Mouse (Mus musculus): ENCODE results near the gene Aip. TPM values are rescaled to one million over a fixed set of nuclear protein-coding genes. Genes with fewer than 3 reads are reported as not detected.
"Not testable (repeated sequence)": the region's sequence is repeated elsewhere in the genome, so short reads cannot be mapped to it uniquely, and the experiment has no call there.

Aip gene
- total RNA-seq, 2 experiments from 2014 or later = 118 to 125 TPM

DNA sequence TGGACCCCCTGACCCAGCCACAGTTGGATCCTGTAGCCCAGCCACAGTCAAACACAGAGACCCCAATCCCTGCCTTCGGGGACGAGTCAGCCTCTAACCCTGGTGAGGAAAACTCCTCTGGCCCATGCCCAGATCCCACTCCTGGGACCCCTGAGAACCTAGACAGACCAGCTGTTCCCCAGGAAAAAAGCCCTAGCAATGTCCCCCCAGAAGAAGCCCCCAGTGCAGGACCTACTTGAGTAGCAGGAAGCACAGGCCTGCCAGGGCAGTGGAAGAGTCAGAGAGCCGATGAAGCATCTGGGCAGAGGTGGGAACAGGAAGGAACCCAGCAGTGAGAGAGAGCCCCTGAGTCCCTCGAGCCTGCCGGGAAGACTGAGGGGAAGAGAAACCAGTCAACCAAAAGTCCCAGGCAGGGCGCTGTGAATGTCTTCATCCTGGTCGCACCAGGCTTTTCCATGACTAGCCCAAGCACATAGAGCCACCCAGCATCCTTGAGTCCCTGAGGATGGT lies 18.2 kb upstream of the Aip start, which contains the start of gene Cabp4:
Gene Cabp4 (minus strand): TSS at position 275 of the 510 bp plus-strand sequence.
- Histone ChIP-seq H3K27ac (no peak within 1 kb of the TSS), H3K4me3 (no peak within 1 kb of the TSS)
- intact Hi-C loops (cut with DNase I) = no loop called here
- TF ChIP-seq CTCF (IDR thresholded peaks at IDR 0.05) = no peak
- no peak for DNase-seq (ENCODE audit: extremely low spot score in 1 of 2, low spot score in 2 of 2)

DNA sequence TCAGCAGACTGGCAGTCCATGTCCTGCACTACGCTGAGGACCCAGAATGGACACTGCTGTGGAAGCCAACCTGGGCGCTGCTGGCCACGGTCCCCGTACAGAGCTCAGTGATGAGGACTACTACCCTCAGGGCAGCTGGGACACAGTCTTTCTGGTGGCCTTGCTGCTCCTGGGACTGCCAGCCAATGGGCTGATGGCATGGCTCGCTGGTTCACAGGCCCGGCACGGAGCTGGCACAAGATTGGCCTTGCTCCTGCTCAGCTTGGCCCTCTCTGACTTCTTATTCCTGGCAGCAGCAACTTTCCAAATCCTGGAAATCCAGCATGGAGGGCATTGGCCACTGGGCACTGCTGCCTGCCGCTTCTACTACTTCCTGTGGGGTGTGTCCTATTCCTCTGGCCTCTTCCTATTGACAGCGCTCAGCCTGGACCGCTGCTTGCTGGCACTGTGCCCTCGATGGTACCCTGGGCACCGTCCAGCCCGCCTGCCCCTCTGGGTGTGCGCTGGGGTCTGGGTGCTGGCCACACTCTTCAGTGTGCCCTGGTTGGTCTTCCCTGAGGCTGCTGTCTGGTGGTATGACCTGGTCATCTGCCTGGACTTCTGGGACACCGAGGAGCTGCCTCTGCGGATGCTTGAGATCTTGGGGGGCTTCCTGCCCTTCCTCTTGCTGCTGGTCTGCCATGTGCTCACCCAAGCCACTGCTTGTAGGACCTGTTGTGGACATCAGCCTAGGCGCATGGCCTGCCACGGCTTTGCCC lies 16.9 kb upstream of the Aip start:
- TF ChIP-seq CTCF (IDR thresholded peaks at IDR 0.05) = no peak
- DNase-seq (ENCODE audit: extremely low spot score in 1 of 2, low spot score in 2 of 2) = no peak
- Histone ChIP-seq H3K27ac (no peak overlapping the region), H3K4me3 (no peak overlapping the region)
- intact Hi-C loops (cut with DNase I) = no loop called here

DNA sequence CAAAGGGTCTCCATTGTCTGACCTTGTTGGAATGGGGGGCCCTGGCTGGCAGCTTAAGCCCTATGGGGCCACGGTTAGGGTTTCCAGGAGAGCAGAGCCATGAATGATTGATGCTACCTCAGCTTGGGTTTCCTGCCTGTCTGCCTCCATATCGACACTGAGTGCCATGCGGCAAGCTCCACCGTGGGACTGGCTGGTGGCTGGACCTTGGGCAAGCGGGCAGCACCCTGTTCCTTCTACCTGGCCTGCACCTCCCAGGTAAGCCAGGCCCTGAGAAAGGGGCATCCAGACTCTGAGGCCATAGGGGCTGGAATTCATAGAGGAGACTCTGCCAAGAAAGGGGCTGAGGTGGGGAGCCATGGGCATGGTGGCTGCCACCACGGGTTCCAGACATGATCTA lies 14.5 kb upstream of the Aip start:
- Histone ChIP-seq H3K4me3 (no peak overlapping the region), H3K27ac (no peak overlapping the region)
- intact Hi-C loops (cut with DNase I) = no loop called here
- no peak for DNase-seq (ENCODE audit: extremely low spot score in 1 of 2, low spot score in 2 of 2)
- TF ChIP-seq CTCF (IDR thresholded peaks at IDR 0.05) = no peak

- no peak within 1 kb of the TSS for H3K27ac ChIP-seq
- H3K4me3 ChIP-seq = no peak within 1 kb of the TSS
- intact Hi-C loops (cut with DNase I) = loop anchor here (5.0 kb wide), 1 partner anchor 122 kb away; no protein-coding TSS in a partner anchor
- DNase-seq (ENCODE audit: extremely low spot score in 1 of 2, low spot score in 2 of 2) = no peak
- no peak for TF ChIP-seq CTCF (IDR thresholded peaks at IDR 0.05)
Measured at GRCm38 (mm10) chr19:4139446-4139845, 13.8 kb upstream of the Aip start, which contains the start of gene Gpr152. Gene Gpr152 (plus strand): TSS chr19:4139787.

- Histone ChIP-seq H3K27ac (no peak overlapping the region), H3K4me3 (no peak overlapping the region)
- intact Hi-C loops (cut with DNase I) = loop anchor here (5.0 kb wide), 1 partner anchor 121 kb away; no protein-coding TSS in a partner anchor
- DNase-seq (ENCODE audit: extremely low spot score in 1 of 2, low spot score in 2 of 2) = no peak
- TF ChIP-seq CTCF (IDR thresholded peaks at IDR 0.05) = no peak
Measured at GRCm38 (mm10) chr19:4137913-4138312, 12.3 kb upstream of the Aip start.

DNA sequence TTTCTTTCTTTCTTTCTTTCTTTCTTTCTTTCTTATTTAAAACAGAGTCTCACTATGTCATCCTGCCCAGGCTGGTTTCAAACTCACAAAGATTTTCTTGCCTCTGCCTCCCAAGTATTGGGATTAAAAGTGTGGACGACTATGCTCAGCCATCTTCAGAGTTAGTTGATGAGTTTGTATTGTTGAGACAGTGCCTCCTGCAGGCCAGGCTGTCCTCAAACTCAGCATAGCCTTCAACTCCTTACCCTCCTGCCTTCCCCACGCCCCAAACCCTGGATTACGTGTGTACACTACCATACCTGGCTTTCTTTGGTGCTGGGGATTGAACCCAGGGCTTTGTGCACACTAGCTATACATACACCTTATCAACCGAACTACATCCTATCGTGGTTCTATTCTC lies 10.8 kb upstream of the Aip start:
- H3K27ac ChIP-seq = no peak overlapping the region
- DNase-seq (ENCODE audit: extremely low spot score in 1 of 2, low spot score in 2 of 2) = no peak
- intact Hi-C loops (cut with DNase I) = loop anchor here (5.0 kb wide), 1 partner anchor 119 kb away; no protein-coding TSS in a partner anchor
- H3K4me3 ChIP-seq = no peak overlapping the region
- TF ChIP-seq CTCF (IDR thresholded peaks at IDR 0.05) = no peak

DNA sequence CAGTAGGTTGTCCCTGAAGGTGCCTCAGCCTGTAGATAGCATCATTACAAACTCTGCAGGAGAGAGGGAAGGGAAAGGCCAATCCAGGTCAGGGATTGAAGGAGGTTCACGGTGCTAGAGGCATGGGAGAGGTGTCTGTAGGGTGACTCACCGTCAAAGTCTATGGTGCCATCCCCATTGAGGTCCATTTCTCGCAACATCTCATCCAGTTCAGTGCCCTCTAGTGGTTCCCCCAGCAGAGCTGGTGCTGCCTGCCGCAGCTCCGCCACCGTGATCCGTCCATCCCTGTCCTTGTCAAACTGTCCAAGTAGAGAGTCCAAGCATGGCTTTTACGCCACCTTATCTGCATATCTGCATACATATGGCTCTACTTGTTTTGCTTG lies 10.3 kb upstream of the Aip start:
- not testable (repeated sequence) for H3K27ac ChIP-seq; DNase-seq (ENCODE audit: extremely low spot score in 1 of 2, low spot score in 2 of 2); H3K4me3 ChIP-seq
- peak; percentile 54; the same call in 1 of the 2 replicates for TF ChIP-seq CTCF (IDR thresholded peaks at IDR 0.05)
- intact Hi-C loops (cut with DNase I) = loop anchor here (5.0 kb wide), 1 partner anchor 119 kb away; no protein-coding TSS in a partner anchor

DNA sequence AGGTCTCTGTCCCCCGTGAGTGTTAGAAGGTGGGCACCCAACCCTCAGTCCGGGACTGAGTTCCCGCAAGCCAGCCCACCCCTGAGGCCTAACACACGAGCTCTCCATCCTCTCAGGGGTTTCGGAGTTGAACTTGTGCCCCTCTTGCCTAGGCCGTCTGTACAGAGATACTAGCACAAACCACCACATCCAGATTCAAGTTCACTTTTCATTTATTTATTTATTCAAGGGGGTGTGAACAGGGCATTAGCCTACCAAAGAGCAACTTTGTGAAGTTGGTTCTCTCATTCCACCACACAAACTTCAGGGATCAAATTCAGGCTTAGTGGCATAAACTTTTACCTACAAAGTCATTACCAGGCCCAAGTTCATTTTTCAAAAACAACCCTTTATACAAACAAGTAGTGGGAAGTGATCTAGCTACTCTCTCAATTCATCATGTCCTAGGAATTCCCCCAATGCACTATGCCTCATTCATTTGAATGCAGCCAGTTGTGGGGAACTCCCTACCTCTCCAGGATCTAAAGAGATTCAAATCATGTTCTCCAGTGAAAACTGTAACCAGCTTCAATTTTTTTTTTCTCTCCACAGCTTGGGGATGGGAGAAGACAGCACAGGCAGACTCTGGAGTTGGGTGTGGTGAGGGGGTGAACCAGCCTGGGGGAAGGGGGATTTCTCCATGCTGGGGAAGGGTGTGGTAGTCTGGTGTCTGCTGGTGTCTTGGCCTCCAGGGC lies 9.7 kb upstream of the Aip start:
- intact Hi-C loops (cut with DNase I) = loop anchor here (5.0 kb wide), 1 partner anchor 118 kb away; no protein-coding TSS in a partner anchor
- H3K27ac ChIP-seq; DNase-seq (ENCODE audit: extremely low spot score in 1 of 2, low spot score in 2 of 2); H3K4me3 ChIP-seq: not testable (repeated sequence)

DNA sequence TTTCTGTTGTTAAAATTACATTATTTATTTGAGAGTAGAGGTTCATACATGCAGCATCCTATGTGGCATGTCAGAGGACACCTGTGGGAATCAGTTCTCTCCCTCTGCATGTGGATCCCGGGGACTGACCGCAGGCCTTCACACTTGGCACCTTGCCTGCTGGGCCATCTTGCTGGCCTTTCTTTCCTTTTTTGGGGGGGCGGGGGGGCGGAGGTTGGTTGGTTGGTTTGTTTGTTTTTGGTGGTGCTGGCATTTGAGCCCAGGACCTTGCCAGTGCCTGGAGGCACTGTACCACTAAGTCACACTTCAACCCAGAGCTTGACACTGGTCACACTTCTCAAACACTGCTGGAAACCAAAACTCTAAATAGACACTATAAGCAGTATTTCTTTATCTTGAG lies 8.7 kb upstream of the Aip start:
- Histone ChIP-seq H3K27ac (no peak overlapping the region), H3K4me3 (no peak overlapping the region)
- no peak for TF ChIP-seq CTCF (IDR thresholded peaks at IDR 0.05)
- no peak for DNase-seq (ENCODE audit: extremely low spot score in 1 of 2, low spot score in 2 of 2)
- intact Hi-C loops (cut with DNase I) = no loop called here

DNA sequence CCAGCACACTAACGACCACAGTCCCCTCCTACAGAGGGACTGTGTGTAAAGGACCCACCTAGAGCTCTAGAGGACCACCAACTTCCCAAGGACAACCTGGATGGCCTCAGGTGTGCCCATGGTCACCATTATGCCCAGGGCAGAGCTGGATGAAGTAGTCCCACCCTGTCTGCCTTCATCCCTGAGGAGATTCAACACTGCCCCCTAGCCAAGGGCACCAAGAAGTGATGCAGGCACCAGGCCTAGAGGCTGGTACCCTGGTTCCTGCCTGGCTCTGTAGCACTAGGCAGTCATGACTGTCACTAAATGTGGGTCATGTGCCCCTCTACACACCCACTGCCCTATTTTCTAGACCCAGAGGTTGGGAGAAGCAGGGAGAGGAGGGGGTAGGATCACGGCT lies 6.1 kb upstream of the Aip start:
- Histone ChIP-seq H3K27ac (no peak overlapping the region), H3K4me3 (no peak overlapping the region)
- DNase-seq (ENCODE audit: extremely low spot score in 1 of 2, low spot score in 2 of 2) = no peak
- peak; percentile 9; the same call in 1 of the 2 replicates for TF ChIP-seq CTCF (IDR thresholded peaks at IDR 0.05)
- intact Hi-C loops (cut with DNase I) = no loop called here

- no peak overlapping the region for H3K27ac ChIP-seq
- no peak for TF ChIP-seq CTCF (IDR thresholded peaks at IDR 0.05)
- intact Hi-C loops (cut with DNase I) = no loop called here
- no peak for DNase-seq (ENCODE audit: extremely low spot score in 1 of 2, low spot score in 2 of 2)
- H3K4me3 ChIP-seq = no peak overlapping the region
Measured at GRCm38 (mm10) chr19:4131075-4131474, 5.4 kb upstream of the Aip start.

DNA sequence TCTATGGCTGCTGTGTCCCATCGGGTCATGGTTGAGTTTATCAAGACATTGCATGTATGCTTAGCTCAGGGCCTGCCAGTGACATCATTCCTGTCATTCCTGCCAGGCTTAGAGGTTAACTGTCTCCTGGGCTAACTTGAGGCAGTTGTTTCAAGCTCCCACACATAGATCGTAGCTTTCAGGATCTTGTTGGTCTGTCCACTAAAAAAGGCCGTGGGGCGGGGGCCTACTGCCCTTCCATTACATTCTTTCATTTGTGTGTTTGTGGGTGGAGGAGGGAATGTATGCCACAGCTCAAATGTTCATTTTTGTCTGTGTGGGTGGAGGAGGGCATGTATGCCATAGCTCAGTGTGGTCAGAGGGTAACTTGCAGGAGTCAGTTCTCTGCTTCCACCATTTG lies 4.4 kb upstream of the Aip start:
- Histone ChIP-seq H3K27ac (no peak overlapping the region), H3K4me3 (no peak overlapping the region)
- DNase-seq (ENCODE audit: extremely low spot score in 1 of 2, low spot score in 2 of 2) = no peak
- no peak for TF ChIP-seq CTCF (IDR thresholded peaks at IDR 0.05)
- intact Hi-C loops (cut with DNase I) = no loop called here

Data from left cerebral cortex, adult 2 months (tissue).